ENCODE assay signal across 15 mouse cellular contexts in genomic region chr2:55390330-55390989, GRCm38 (mm10). TPM values are rescaled to one million over a fixed set of nuclear protein-coding genes. Genes with fewer than 3 reads are reported as not detected.
"Had no signal": no experiment of that assay in that cellular context is flagged by ENCODE, and none has a peak within 500 bp of the region (broad histone marks: within the 10 kb centered on the region; RNA-seq: fewer than 3 reads in every experiment).

No protein-coding gene starts in this region.

- H3K4me3 ChIP-seq: limb, embryonic 12.5 days; liver, embryonic 13.5 days; lung, embryonic 15.5 days; megakaryocyte, embryonic 14.5 days; neural tube, embryonic 13.5 days had no signal

- H3K4me2 ChIP-seq: limb, embryonic 12.5 days; liver, embryonic 13.5 days; lung, embryonic 15.5 days; neural tube, embryonic 13.5 days had no signal

- H3K27me3 ChIP-seq: limb, embryonic 12.5 days; liver, embryonic 13.5 days; lung, embryonic 15.5 days; megakaryocyte, embryonic 14.5 days; neural tube, embryonic 13.5 days had no signal

- H3K9me3 ChIP-seq: limb, embryonic 12.5 days; liver, embryonic 13.5 days; lung, embryonic 15.5 days; megakaryocyte, embryonic 14.5 days; neural tube, embryonic 13.5 days had no signal

- DNase-seq: kidney, adult 11 months; kidney, adult 9 months; kidney, postnatal 36 days; liver; liver, embryonic 13.5 days; liver, postnatal 0 days; lung, postnatal 14 days had no signal

- H3K9ac ChIP-seq: limb, embryonic 12.5 days; liver, embryonic 13.5 days; liver, postnatal 0 days; lung, embryonic 15.5 days; neural tube, embryonic 13.5 days had no signal

- H3K27ac ChIP-seq: kidney, postnatal 0 days; limb, embryonic 12.5 days; liver, embryonic 13.5 days; lung, embryonic 15.5 days; macrophage; neural tube, embryonic 13.5 days; stomach, postnatal 0 days had no signal

- H3K4me1 ChIP-seq: limb, embryonic 12.5 days; liver, embryonic 13.5 days; lung, embryonic 15.5 days; megakaryocyte, embryonic 14.5 days; neural tube, embryonic 13.5 days had no signal

- H3K36me3 ChIP-seq: limb, embryonic 12.5 days; liver, embryonic 13.5 days; lung, embryonic 15.5 days; neural tube, embryonic 13.5 days had no signal

- ATAC-seq: liver, postnatal 0 days had no signal

RNA-seq across cellular contexts. Expression of gene Kcnj3, which starts 45.3 kb away (rescaled TPM):
- total RNA-seq: monocyte, adult 5-6 weeks had no signal
- polyA plus RNA-seq: liver, postnatal 0 days; macrophage had no signal
